Comparison of ENCODE assay signal across 9 mouse cellular contexts in genomic region chr11:68531066-68531806, GRCm38 (mm10). TPM values are rescaled to one million over a fixed set of nuclear protein-coding genes. Genes with fewer than 3 reads are reported as not detected.
DNase-seq lines count a peak whose midpoint lies in the region; ATAC-seq and TF ChIP-seq lines count a peak whose summit lies in the region.
"Had no signal": no experiment of that assay in that cellular context is flagged by ENCODE, and none has a peak within 500 bp of the region (broad histone marks: within the 10 kb centered on the region; RNA-seq: fewer than 3 reads in every experiment).

No protein-coding gene starts in this region.

- intact Hi-C loops in heart, postnatal 36 days (cut with DNase I), result loop anchor here (2.0 kb wide), 1 partner anchor 34 kb away; no protein-coding TSS in a partner anchor
- intact Hi-C loops in left cerebral cortex, postnatal 4 days (cut with DNase I), result no loop called here

- peak; percentile 32; the same call in 1 of the 2 replicates for ATAC-seq in hindbrain, postnatal 0 days
- ATAC-seq in hindbrain, embryonic 14.5 days (ENCODE audit: low FRiP score), result no peak
- ATAC-seq in forebrain, embryonic 16.5 days, result no peak

- TF ChIP-seq CTCF in hindbrain, postnatal 0 days (IDR thresholded peaks at IDR 0.05; ENCODE audit: low read depth), result peak; percentile 65

- 31% methylated on average over 16 of the region's 16 CpGs for WGBS in hindbrain, postnatal 0 days
- WGBS in hindbrain, embryonic 14.5 days, result 27% methylated on average over 16 of the region's 16 CpGs
- WGBS in forebrain, embryonic 16.5 days, result 30% methylated on average over 16 of the region's 16 CpGs

- no peaks in the 10 kb centered on the region for H3K4me1 ChIP-seq in hindbrain, postnatal 0 days (ENCODE audit: insufficient read depth, low read length)
- no peaks in the 10 kb centered on the region for H3K4me1 ChIP-seq in hindbrain, embryonic 14.5 days (replicated peaks; ENCODE audit: control insufficient read depth, insufficient read depth, low read length)
- no peaks in the 10 kb centered on the region for H3K4me1 ChIP-seq in forebrain, embryonic 16.5 days (replicated peaks; ENCODE audit: control insufficient read depth, insufficient read depth, low read length)

- no peak overlapping the region for H3K4me3 ChIP-seq in hindbrain, postnatal 0 days (ENCODE audit: low read length)
- no peak overlapping the region for H3K4me3 ChIP-seq in hindbrain, embryonic 14.5 days (replicated peaks; ENCODE audit: low read length)
- H3K4me3 ChIP-seq in forebrain, embryonic 16.5 days (replicated peaks; ENCODE audit: low read length), result no peak overlapping the region

- no peak overlapping the region for H3K4me2 ChIP-seq in hindbrain, postnatal 0 days (ENCODE audit: low read depth, low read length)
- H3K4me2 ChIP-seq in hindbrain, embryonic 14.5 days (replicated peaks), result no peak overlapping the region
- H3K4me2 ChIP-seq in forebrain, embryonic 16.5 days (ENCODE audit: low read length), result no peak overlapping the region

- H3K9ac ChIP-seq in hindbrain, postnatal 0 days (replicated peaks; ENCODE audit: low read length), result no peak overlapping the region
- H3K9ac ChIP-seq in hindbrain, embryonic 14.5 days, result no peak overlapping the region
- no peak overlapping the region for H3K9ac ChIP-seq in forebrain, embryonic 16.5 days (replicated peaks; ENCODE audit: low read depth, low read length)

- peak; percentile 39 for DNase-seq in hindbrain, postnatal 0 days (ENCODE audit: low spot score)
- no peak for DNase-seq in hindbrain, embryonic 14.5 days (ENCODE audit: low spot score)
- DNase-seq in NIH3T3 (ENCODE audit: low read depth), result peak; percentile 44
- peak; percentile 59 to 68 for DNase-seq in cerebellum, postnatal 36 days
- peak; percentile 48 to 49 for DNase-seq in heart, postnatal 36 days
- peak; percentile 55 for DNase-seq in left cerebral cortex, postnatal 4 days
- peak; percentile 51 for DNase-seq in right cerebral cortex, postnatal 4 days

- H3K36me3 ChIP-seq in hindbrain, postnatal 0 days (ENCODE audit: insufficient read depth, low read length), result no peaks in the 10 kb centered on the region
- no peaks in the 10 kb centered on the region for H3K36me3 ChIP-seq in hindbrain, embryonic 14.5 days (replicated peaks; ENCODE audit: control insufficient read depth, insufficient read depth)
- H3K36me3 ChIP-seq in forebrain, embryonic 16.5 days (ENCODE audit: control insufficient read depth, insufficient read depth), result no peaks in the 10 kb centered on the region

- no peaks in the 10 kb centered on the region for H3K27me3 ChIP-seq in hindbrain, postnatal 0 days (ENCODE audit: insufficient read depth, low read length)
- no peaks in the 10 kb centered on the region for H3K27me3 ChIP-seq in hindbrain, embryonic 14.5 days (ENCODE audit: control insufficient read depth, insufficient read depth, low read length)
- no peaks in the 10 kb centered on the region for H3K27me3 ChIP-seq in forebrain, embryonic 16.5 days (replicated peaks; ENCODE audit: control insufficient read depth, insufficient read depth, low read length)

- no peak overlapping the region for H3K27ac ChIP-seq in hindbrain, postnatal 0 days
- H3K27ac ChIP-seq in hindbrain, embryonic 14.5 days, result no peak overlapping the region
- no peak overlapping the region for H3K27ac ChIP-seq in forebrain, embryonic 16.5 days (ENCODE audit: low read length)

- H3K9me3 ChIP-seq in hindbrain, postnatal 0 days (ENCODE audit: low read length), result no peaks in the 10 kb centered on the region
- H3K9me3 ChIP-seq in hindbrain, embryonic 14.5 days (ENCODE audit: control insufficient read depth, low read length), result no peaks in the 10 kb centered on the region
- no peaks in the 10 kb centered on the region for H3K9me3 ChIP-seq in forebrain, embryonic 16.5 days (ENCODE audit: control insufficient read depth, low read length)

RNA-seq across cellular contexts. Expression of gene Mfsd6l, which starts 24.8 kb away (rescaled TPM):
- 0.10 TPM in 1 of 2 replicates, not detected in the other for total RNA-seq in hindbrain, postnatal 0 days (2014; rRNA removed)
- polyA plus RNA-seq in hindbrain, postnatal 0 days (2015; fragmentation: Nextera tagmentation; extraction: Ambion mirVana), result 0.11 TPM in 2 replicates
- not detected in 2 replicates for polyA plus RNA-seq in hindbrain, embryonic 14.5 days (2014; fragmentation: Nextera tagmentation; extraction: Ambion mirVana)
- total RNA-seq in heart, postnatal 36 days (2021), result not detected
- under 1 TPM in 1 of 2 experiments, not detected in 1; 0.16 TPM for total RNA-seq in left cerebral cortex, postnatal 4 days (2021)
- not detected in 2 replicates for polyA plus RNA-seq in forebrain, embryonic 16.5 days (2015; fragmentation: Nextera tagmentation; extraction: Ambion mirVana)
- total RNA-seq: layer of hippocampus, postnatal 25 days had no signal

RNA-seq across cellular contexts. Expression of gene Pik3r6, which starts 28.4 kb away (rescaled TPM):
- 1.5 and 2.7 TPM in 2 replicates for total RNA-seq in hindbrain, postnatal 0 days (2014; rRNA removed)
- polyA plus RNA-seq in hindbrain, postnatal 0 days (2015; fragmentation: Nextera tagmentation; extraction: Ambion mirVana), result 1.3 and 1.7 TPM in 2 replicates
- polyA plus RNA-seq in hindbrain, embryonic 14.5 days (2014; fragmentation: Nextera tagmentation; extraction: Ambion mirVana), result 1.3 and 1.7 TPM in 2 replicates
- 1 to 10 TPM; 4.6 to 6.3 TPM for total RNA-seq in heart, postnatal 36 days (2021)
- total RNA-seq in left cerebral cortex, postnatal 4 days (2021), result 1 to 10 TPM; 1.9 to 2.6 TPM
- polyA plus RNA-seq in forebrain, embryonic 16.5 days (2015; fragmentation: Nextera tagmentation; extraction: Ambion mirVana), result 1.8 and 2.2 TPM in 2 replicates

RNA-seq across cellular contexts. Expression of gene Ccdc42, which starts 55.6 kb away (rescaled TPM):
- 0.25 TPM in 1 of 2 replicates, not detected in the other for total RNA-seq in hindbrain, postnatal 0 days (2014; rRNA removed)
- 0.28 and 0.44 TPM in 2 replicates for polyA plus RNA-seq in hindbrain, postnatal 0 days (2015; fragmentation: Nextera tagmentation; extraction: Ambion mirVana)
- polyA plus RNA-seq in hindbrain, embryonic 14.5 days (2014; fragmentation: Nextera tagmentation; extraction: Ambion mirVana), result 0.25 and 0.27 TPM in 2 replicates
- total RNA-seq in heart, postnatal 36 days (2021), result not detected
- total RNA-seq in left cerebral cortex, postnatal 4 days (2021), result under 1 TPM in 1 of 2 experiments, not detected in 1; 0.52 TPM
- 0.58 TPM in 1 of 2 replicates, not detected in the other for polyA plus RNA-seq in forebrain, embryonic 16.5 days (2015; fragmentation: Nextera tagmentation; extraction: Ambion mirVana)
